Mouse (Mus musculus) cerebellum, adult 2 months (tissue): ENCODE measurements at regions not wholly inside any gene's neighbourhood (a gene's known extent, or its start where the extent isn't known, plus 50 kb on each side); places are given as distances from the start of the nearest gene placed in this dataset.

ENCODE experiments used
- CTCF ChIP-seq: fragments of 200-500 bp; IDR thresholded peaks from 2 replicates; pipeline ENCODE4 v1.5.1; 2011; ENCODE audit warnings: low read depth, mild to moderate bottlenecking, control low read depth, low read length, moderate library complexity, borderline replicate concordance; ENCODE audit not compliant: insufficient read depth
- POLR2A ChIP-seq: fragments of 200-500 bp; IDR thresholded peaks from 2 replicates; pipeline ENCODE4 v1.6.1; 2011; ENCODE audit warnings: low read length, control low read depth, borderline replicate concordance; ENCODE audit not compliant: insufficient read depth

DNA sequence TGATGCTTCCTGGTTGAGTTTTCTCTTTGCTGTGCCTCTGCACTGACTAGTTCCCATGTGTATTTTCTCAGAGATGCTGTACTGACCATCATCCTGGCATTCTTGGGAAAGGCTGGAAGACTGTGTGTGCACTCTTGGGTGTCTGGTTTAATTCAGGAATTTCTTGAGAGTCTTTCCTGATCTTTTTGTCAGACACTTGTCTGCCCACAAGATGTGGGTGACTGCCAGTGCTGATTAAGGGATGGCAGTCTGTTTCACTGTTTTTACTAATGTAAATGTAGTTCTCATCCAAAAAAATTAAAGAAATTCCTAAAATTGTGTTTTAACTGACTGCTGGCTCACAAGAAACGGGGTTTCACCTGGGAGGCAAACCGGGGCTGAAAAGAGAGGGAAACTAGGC, 206.7 kb upstream of the Steap1 start:
- TF ChIP-seq CTCF: no peak
- no peak for TF ChIP-seq POLR2A
